Mouse (Mus musculus) C2C12 (cell line): ENCODE data around the gene Hist1h1a. TPM values are rescaled to one million over a fixed set of nuclear protein-coding genes. Genes with fewer than 3 reads are reported as not detected.

Experiments used
- H3K27me3 ChIP-seq: one replicate; pipeline ENCODE4 v1.6.1; 2011; ENCODE audit not compliant: control insufficient read depth, insufficient read depth, insufficient read length
- H3K36me3 ChIP-seq: one replicate; pipeline ENCODE4 v1.6.1; 2011; ENCODE audit not compliant: control insufficient read depth, insufficient read depth
- H3K4me3 ChIP-seq: one replicate; pipeline ENCODE4 v1.5.1; 2011; ENCODE audit warnings: mild to moderate bottlenecking, control low read depth; ENCODE audit not compliant: poor library complexity, insufficient read depth, severe bottlenecking
- H3K79me2 ChIP-seq: one replicate; pipeline ENCODE4 v1.6.1; 2011; ENCODE audit not compliant: control insufficient read depth, insufficient read depth
- H3K79me3 ChIP-seq: one replicate; pipeline ENCODE4 v1.6.1; 2011; ENCODE audit warnings: low read depth, control low read depth
- H3ac ChIP-seq: one replicate; pipeline ENCODE3; 2011; ENCODE audit warnings: low read depth; ENCODE audit not compliant: control insufficient read depth, insufficient read length
- CEBPB ChIP-seq: IDR thresholded peaks from one replicate; pipeline ENCODE4 v1.6.1; 2011; ENCODE audit warnings: low read depth, mild to moderate bottlenecking, control low read depth, moderate library complexity
- CTCF ChIP-seq: IDR thresholded peaks from one replicate; pipeline ENCODE4 v1.5.1; 2011; ENCODE audit not compliant: control insufficient read depth, insufficient read depth, insufficient read length
- FOSL1 ChIP-seq: IDR thresholded peaks from one replicate; pipeline ENCODE4 v1.8.0; 2011; ENCODE audit warnings: mild to moderate bottlenecking, low read length; ENCODE audit not compliant: poor library complexity, insufficient read depth, severe bottlenecking
- MAX ChIP-seq: IDR thresholded peaks from one replicate; pipeline ENCODE4 v1.6.1; 2011; ENCODE audit warnings: mild to moderate bottlenecking, control low read depth
- MYOD1 ChIP-seq: IDR thresholded peaks from one replicate; pipeline ENCODE4 v1.6.1; 2011; ENCODE audit warnings: low read depth; ENCODE audit not compliant: control insufficient read depth, insufficient read length
- MYOG ChIP-seq: IDR thresholded peaks from one replicate; pipeline ENCODE4 v1.6.1; 2011; ENCODE audit not compliant: control insufficient read depth, insufficient read length; ENCODE audit errors: extremely low read depth
- USF1 ChIP-seq: IDR thresholded peaks from one replicate; pipeline ENCODE4 v1.6.1; 2011; ENCODE audit warnings: low read depth, mild to moderate bottlenecking, control low read depth, moderate library complexity
- microRNA-seq: library from miRNA; unstranded; fragments of <30 nt; microRNA quantifications from one replicate; pipeline ENCODE4, GENCODE M21; 2019; ENCODE audit warnings: borderline microRNAs expressed
- polyA plus RNA-seq: library from polyadenylated mRNA; unstranded; fragments of >200 nt; fragmentation: generic; extraction: Trizol; gene quantifications from one replicate; pipeline ENCODE4 v1.2.1, GENCODE M21; 2012; ENCODE audit warnings: missing spikeins

Hist1h1a gene
- polyA plus RNA-seq, 1 experiment = 1.5 TPM

- TF ChIP-seq MAX (no peak), CTCF (no peak), MYOG (no peak), CEBPB (no peak), FOSL1 (no peak), USF1 (no peak), MYOD1 (no peak)
- Histone ChIP-seq H3K27me3 (peaks cover 9% of the 10 kb centered on the region), H3ac (no peak within 1 kb of the TSS), H3K4me3 (no peak within 1 kb of the TSS), H3K36me3 (no peaks in the 10 kb centered on the region), H3K79me2 (no peaks in the 10 kb centered on the region), H3K79me3 (no peaks in the 10 kb centered on the region)
These were observed 43.1 kb downstream of the Hist1h1a start, which contains the start of gene Slc17a2 for GRCm38 (mm10) chr13:23806422-23807052. Gene Slc17a2, plus strand, starts transcription at chr13:23806993.

Small RNA genes lying within 50 kb of the gene (microRNA-seq; reads per million reads assigned to microRNA genes)
- gene Gm44314 = not detected
- not detected for gene Gm44484

Other genes with a start within 250 kb of the Hist1h1a start
- 6.9 TPM for gene Hist1h4h, start 232.6 kb upstream of the Hist1h1a start, polyA plus RNA-seq
- gene Hist1h2af, start 229.8 kb upstream of the Hist1h1a start, polyA plus RNA-seq = 98.1 TPM
- gene Hist1h3g, start 228.2 kb upstream of the Hist1h1a start, polyA plus RNA-seq = 5.5 TPM
- 1.2 TPM for gene Hist1h2bh, start 220.3 kb upstream of the Hist1h1a start, polyA plus RNA-seq
- 1.2 TPM for gene Hist1h3f, start 219.6 kb upstream of the Hist1h1a start, polyA plus RNA-seq
- gene Hist1h4f, start 212.0 kb upstream of the Hist1h1a start, polyA plus RNA-seq = 7.4 TPM
- gene Hist1h1d, start 210.4 kb upstream of the Hist1h1a start, polyA plus RNA-seq = 0.25 TPM
- gene Hist1h3e, start 201.3 kb upstream of the Hist1h1a start, polyA plus RNA-seq = 2.8 TPM
- gene Hist1h2ae, start 192.4 kb upstream of the Hist1h1a start, polyA plus RNA-seq = 12.6 TPM
- gene Hist1h2bg, start 192.3 kb upstream of the Hist1h1a start, polyA plus RNA-seq = 9.9 TPM
- gene Hist1h2bf, start 189.5 kb upstream of the Hist1h1a start, polyA plus RNA-seq = 4.5 TPM
- gene Hist1h2ad, start 189.3 kb upstream of the Hist1h1a start, polyA plus RNA-seq = 0.73 TPM
- 1.9 TPM for gene Hist1h3d, start 187.9 kb upstream of the Hist1h1a start, polyA plus RNA-seq
- gene Hist1h4d, start 182.1 kb upstream of the Hist1h1a start, polyA plus RNA-seq = 2.8 TPM
- gene Hist1h2be, start 142.5 kb upstream of the Hist1h1a start, polyA plus RNA-seq = 0.98 TPM
- gene Hist1h1e, start 141.1 kb upstream of the Hist1h1a start, polyA plus RNA-seq = 1.2 TPM
- 0.54 TPM for gene Hist1h2ac, start 79.7 kb upstream of the Hist1h1a start, polyA plus RNA-seq
- gene Hist1h2bc, start 79.5 kb upstream of the Hist1h1a start, polyA plus RNA-seq = 16.8 TPM
- not detected for gene Hist1h1t, start 67.9 kb upstream of the Hist1h1a start, polyA plus RNA-seq
- gene Hist1h4c, start 65.2 kb upstream of the Hist1h1a start, polyA plus RNA-seq = 0.62 TPM
- 0.91 TPM for gene Hfe, start 52.8 kb upstream of the Hist1h1a start, polyA plus RNA-seq
- 45.9 TPM for gene Hist1h1c, start 24.9 kb upstream of the Hist1h1a start, polyA plus RNA-seq
- 6.1 TPM for gene Hist1h3c, start 18.1 kb upstream of the Hist1h1a start, polyA plus RNA-seq
- gene Hist1h2bb, start 16.9 kb upstream of the Hist1h1a start, polyA plus RNA-seq = 2.8 TPM
- 9.3 TPM for gene Hist1h2ab, start 12.5 kb upstream of the Hist1h1a start, polyA plus RNA-seq
- gene Hist1h3b, start 11.4 kb upstream of the Hist1h1a start, polyA plus RNA-seq = 2.0 TPM
- 16.8 TPM for gene Hist1h4b, start 6.7 kb upstream of the Hist1h1a start, polyA plus RNA-seq
- 6.8 TPM for gene Hist1h4a, start 2.4 kb upstream of the Hist1h1a start, polyA plus RNA-seq
- 2.4 TPM for gene Hist1h3a, start 1.3 kb upstream of the Hist1h1a start, polyA plus RNA-seq
- 0.02 TPM for gene Trim38, start 6.2 kb downstream of the Hist1h1a start, polyA plus RNA-seq
- gene Slc17a2, start 43.3 kb downstream of the Hist1h1a start, polyA plus RNA-seq = not detected
- not detected for gene Slc17a3, start 75.8 kb downstream of the Hist1h1a start, polyA plus RNA-seq
- gene Slc17a1, start 104.1 kb downstream of the Hist1h1a start, polyA plus RNA-seq = not detected
- gene Slc17a4, start 151.3 kb downstream of the Hist1h1a start, polyA plus RNA-seq = not detected
- not detected for gene Hist1h2ba, start 170.5 kb downstream of the Hist1h1a start, polyA plus RNA-seq
- gene Hist1h2aa, start 170.8 kb downstream of the Hist1h1a start, polyA plus RNA-seq = not detected
- gene Scgn, start 227.5 kb downstream of the Hist1h1a start, polyA plus RNA-seq = not detected